Mouse (Mus musculus): Measurements from ENCODE around the gene Zfp719. TPM values are rescaled to one million over a fixed set of nuclear protein-coding genes. Genes with fewer than 3 reads are reported as not detected.

Zfp719 gene
- total and polyA plus RNA-seq, 2 experiments from 2014 or later = 4.9 to 15.5 TPM

DNA sequence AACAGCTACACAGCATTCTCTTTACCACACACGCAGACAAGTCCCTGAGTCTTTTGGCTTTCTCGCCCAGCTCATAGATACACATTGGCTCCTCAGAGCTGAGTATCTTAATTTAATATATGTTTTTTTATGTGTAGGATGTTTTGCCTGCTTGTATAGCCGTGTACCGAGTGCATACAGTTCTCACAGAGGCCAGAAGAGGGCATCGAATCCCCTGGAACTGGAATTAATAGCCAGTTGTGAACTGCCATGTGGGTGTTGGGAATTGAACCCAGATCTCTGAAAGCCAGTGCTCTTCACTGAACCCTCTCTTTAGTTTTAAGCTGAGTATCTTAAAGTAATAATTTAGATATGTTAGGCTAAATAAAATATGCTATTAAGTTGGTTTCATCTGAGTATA is 5.4 kb downstream of the Zfp719 start:
- Histone ChIP-seq H3K4me2 (ENCODE audit: low read depth, low read length, poor library complexity, severe bottlenecking) (no peak overlapping the region), H3K4me1 (ENCODE audit: insufficient read depth, low read length) (peaks cover 3% of the 10 kb centered on the region; the same call in 1 of the 2 replicates), H3K9ac (replicated peaks; ENCODE audit: low read length, poor library complexity, severe bottlenecking) (no peak overlapping the region), H3K9me3 (ENCODE audit: low read length) (no peaks in the 10 kb centered on the region), H3K36me3 (ENCODE audit: insufficient read depth, low read length) (peaks cover 44% of the 10 kb centered on the region), H3K27ac (ENCODE audit: low read depth, low read length) (no peak overlapping the region), H3K27me3 (ENCODE audit: insufficient read depth, low read length) (no peaks in the 10 kb centered on the region), H3K4me3 (ENCODE audit: low read depth, low read length) (no peak overlapping the region)
- DNase-seq (ENCODE audit: low spot score) (no peak), ATAC-seq (ENCODE audit: low FRiP score) (no peak)
- WGBS = 94% methylated on average over 5 of the region's 5 CpGs
- TF ChIP-seq CTCF (IDR thresholded peaks at IDR 0.05) = peak; percentile 48

DNA sequence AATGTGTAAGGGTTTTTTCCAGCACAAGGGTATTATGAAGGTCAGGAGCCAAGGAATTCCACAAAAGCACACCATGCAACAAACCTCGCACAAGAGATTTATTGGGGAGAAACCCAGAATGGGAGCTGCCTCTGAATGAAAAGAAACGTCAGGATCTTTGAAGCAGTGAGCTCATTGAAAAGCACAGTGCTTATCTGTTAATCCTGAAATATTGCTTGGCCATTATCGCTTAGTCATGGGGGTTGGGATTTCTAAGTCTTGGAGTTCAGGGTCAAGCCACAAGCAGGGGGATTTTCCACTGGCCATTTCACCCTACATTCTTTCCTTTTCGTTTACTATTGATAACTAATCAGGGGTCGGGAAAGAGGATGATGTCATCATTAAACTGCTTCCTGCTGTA is 22.5 kb downstream of the Zfp719 start:
- 14% methylated on average over 5 of the region's 5 CpGs for WGBS
- H3K4me2 ChIP-seq (ENCODE audit: low read depth, low read length, poor library complexity, severe bottlenecking) = no peak overlapping the region
- H3K9me3 ChIP-seq (ENCODE audit: low read length) = no peaks in the 10 kb centered on the region
- ATAC-seq (ENCODE audit: low FRiP score) (no peak), DNase-seq (ENCODE audit: low spot score) (no peak)
- no peaks in the 10 kb centered on the region for H3K36me3 ChIP-seq (ENCODE audit: insufficient read depth, low read length)
- H3K27ac ChIP-seq (ENCODE audit: low read depth, low read length) = no peak overlapping the region; the same call in 1 of the 2 replicates
- no peaks in the 10 kb centered on the region for H3K4me1 ChIP-seq (ENCODE audit: insufficient read depth, low read length)
- no peak for TF ChIP-seq CTCF (IDR thresholded peaks at IDR 0.05)
- no peak overlapping the region for H3K9ac ChIP-seq (replicated peaks; ENCODE audit: low read length, poor library complexity, severe bottlenecking)
- H3K27me3 ChIP-seq (ENCODE audit: insufficient read depth, low read length) = no peaks in the 10 kb centered on the region
- no peak overlapping the region for H3K4me3 ChIP-seq (ENCODE audit: low read depth, low read length)

DNA sequence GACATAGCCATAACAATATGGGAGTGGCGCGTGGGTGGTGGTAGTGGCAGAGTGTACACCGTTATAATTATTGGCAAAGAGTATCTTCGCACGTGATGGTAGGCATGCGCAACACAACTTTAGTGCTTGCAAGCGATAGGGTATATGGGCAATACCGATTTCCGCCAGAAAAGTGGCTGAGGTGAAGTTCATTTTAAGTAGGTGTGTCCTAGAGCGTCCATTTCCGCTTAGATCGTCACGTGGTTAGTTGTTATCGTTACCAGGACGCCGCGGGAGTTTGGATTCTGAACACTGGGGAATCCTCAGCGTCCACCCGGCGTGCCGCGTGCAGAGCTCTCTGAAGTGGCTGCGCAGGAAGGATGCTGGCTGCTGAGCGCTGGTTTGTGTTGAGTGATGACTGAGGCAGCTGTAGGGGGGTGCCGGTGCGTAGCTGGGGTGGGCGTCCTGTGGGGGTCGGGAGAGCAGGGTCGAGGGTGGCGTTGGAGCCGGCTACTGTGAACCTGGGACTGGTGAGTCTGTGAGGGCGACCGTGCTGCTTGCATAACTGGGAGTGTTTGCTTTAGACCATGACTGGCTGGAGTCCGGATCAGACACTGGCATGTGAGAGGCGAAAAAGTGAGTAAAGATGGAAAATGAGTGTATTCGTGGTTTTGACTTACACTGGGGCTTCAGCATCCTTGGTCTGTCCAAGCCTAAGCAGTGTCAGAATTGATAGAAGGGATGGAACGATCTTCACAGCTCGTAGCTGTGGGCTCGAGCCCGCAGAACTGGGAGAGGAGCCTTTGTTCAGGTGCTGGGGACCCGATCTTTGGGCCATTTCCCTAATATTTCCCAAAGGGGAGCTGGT is 27.7 kb downstream of the Zfp719 start, which contains the start of gene Zfp819:
Gene Zfp819 (plus strand): TSS at position 274 of the 847 bp plus-strand sequence.
- 21% methylated on average over 41 of the region's 41 CpGs for WGBS

DNA sequence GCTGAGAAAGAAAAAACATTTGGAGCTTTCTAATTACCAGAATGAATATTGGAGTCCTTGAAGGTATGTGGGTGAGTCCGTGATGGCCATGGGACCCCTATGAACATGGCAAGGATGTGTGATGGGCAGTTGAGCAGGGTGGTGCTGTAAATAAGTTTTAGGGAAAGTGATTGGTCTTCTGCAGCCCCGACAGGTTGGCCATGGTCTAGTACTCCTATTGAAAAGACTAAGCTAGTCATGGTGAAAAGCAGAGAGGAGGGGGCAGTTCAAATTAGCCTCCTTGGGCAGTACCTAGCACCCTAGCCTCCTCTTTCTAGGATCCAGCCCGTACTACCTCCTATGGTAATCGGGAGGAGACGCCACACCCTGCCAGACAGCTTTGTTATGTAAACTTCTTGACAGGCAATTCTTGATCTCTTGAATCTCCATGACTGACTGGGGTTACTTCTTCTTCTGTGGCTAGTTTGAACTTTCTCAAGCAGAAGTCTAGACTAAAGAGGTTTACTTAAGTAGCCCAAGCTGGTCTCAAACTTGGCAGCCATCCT is 28.4 kb downstream of the Zfp719 start:
- Histone ChIP-seq H3K27ac (ENCODE audit: low read depth, low read length) (no peak overlapping the region), H3K27me3 (ENCODE audit: insufficient read depth, low read length) (no peaks in the 10 kb centered on the region), H3K4me3 (ENCODE audit: low read depth, low read length) (no peak overlapping the region; the same call in 1 of the 2 replicates), H3K9me3 (ENCODE audit: low read length) (no peaks in the 10 kb centered on the region), H3K36me3 (ENCODE audit: insufficient read depth, low read length) (no peaks in the 10 kb centered on the region), H3K9ac (replicated peaks; ENCODE audit: low read length, poor library complexity, severe bottlenecking) (no peak overlapping the region), H3K4me2 (ENCODE audit: low read depth, low read length, poor library complexity, severe bottlenecking) (peak overlapping the region; percentile 72; the same call in 1 of the 2 replicates), H3K4me1 (ENCODE audit: insufficient read depth, low read length) (no peaks in the 10 kb centered on the region)
- DNase-seq (ENCODE audit: low spot score) (no peak), ATAC-seq (ENCODE audit: low FRiP score) (no peak)
- no peak for TF ChIP-seq CTCF (IDR thresholded peaks at IDR 0.05)
- 35% methylated on average over 5 of the region's 5 CpGs for WGBS

More for the DNA sequence above, 27.7 kb downstream of the Zfp719 start, which contains the start of gene Zfp819:
- H3K27ac ChIP-seq (ENCODE audit: low read depth, low read length) = no peak within 1 kb of the TSS
- no peaks in the 10 kb centered on the region for H3K27me3 ChIP-seq (ENCODE audit: insufficient read depth, low read length)
- no peaks in the 10 kb centered on the region for H3K4me1 ChIP-seq (ENCODE audit: insufficient read depth, low read length)
- H3K36me3 ChIP-seq (ENCODE audit: insufficient read depth, low read length) = no peaks in the 10 kb centered on the region
- ATAC-seq (ENCODE audit: low FRiP score) (peak; percentile 93), DNase-seq (ENCODE audit: low spot score) (peak; percentile 84)
- peak within 1 kb of the TSS; percentile 72 for H3K4me2 ChIP-seq (ENCODE audit: low read depth, low read length, poor library complexity, severe bottlenecking)
- no peak within 1 kb of the TSS for H3K9ac ChIP-seq (replicated peaks; ENCODE audit: low read length, poor library complexity, severe bottlenecking)
- peak within 1 kb of the TSS; percentile 35 for H3K4me3 ChIP-seq (ENCODE audit: low read depth, low read length)
- peak; percentile 34 for TF ChIP-seq CTCF (IDR thresholded peaks at IDR 0.05)
- no peaks in the 10 kb centered on the region for H3K9me3 ChIP-seq (ENCODE audit: low read length)

DNA sequence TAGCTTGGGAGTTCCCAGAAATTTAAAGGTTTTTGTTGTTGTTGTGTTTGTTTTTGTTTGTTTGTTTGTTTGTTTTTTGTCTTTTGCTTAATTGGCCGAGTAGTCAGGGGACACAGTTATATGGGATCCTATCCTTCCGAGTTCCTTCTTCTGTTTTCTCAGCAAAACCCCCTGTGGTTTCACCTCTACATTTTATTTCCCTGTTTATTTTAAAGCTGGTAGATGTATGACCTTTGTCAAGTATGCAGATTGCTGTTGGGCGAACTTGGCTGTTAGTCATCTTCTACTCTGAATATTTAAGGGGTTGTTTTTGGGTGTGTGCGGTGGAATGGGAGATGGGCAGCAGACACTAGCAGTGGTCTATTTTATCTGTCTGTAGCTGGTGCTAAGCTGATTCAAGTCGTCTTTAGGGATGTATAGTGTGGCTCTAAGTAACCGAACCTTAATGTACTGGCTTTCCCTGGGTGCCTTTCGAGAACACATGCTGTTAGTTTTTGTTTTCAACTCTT is 29.0 kb downstream of the Zfp719 start:
- no peaks in the 10 kb centered on the region for H3K4me1 ChIP-seq (ENCODE audit: insufficient read depth, low read length)
- H3K36me3 ChIP-seq (ENCODE audit: insufficient read depth, low read length) = no peaks in the 10 kb centered on the region
- H3K9ac ChIP-seq (replicated peaks; ENCODE audit: low read length, poor library complexity, severe bottlenecking) = no peak overlapping the region
- H3K27me3 ChIP-seq (ENCODE audit: insufficient read depth, low read length) = no peaks in the 10 kb centered on the region
- H3K4me3 ChIP-seq (ENCODE audit: low read depth, low read length) = no peak overlapping the region
- DNase-seq (ENCODE audit: low spot score) (no peak), ATAC-seq (ENCODE audit: low FRiP score) (no peak)
- H3K4me2 ChIP-seq (ENCODE audit: low read depth, low read length, poor library complexity, severe bottlenecking) = no peak overlapping the region
- 76% methylated on average over 7 of the region's 7 CpGs for WGBS
- no peaks in the 10 kb centered on the region for H3K9me3 ChIP-seq (ENCODE audit: low read length)
- no peak for TF ChIP-seq CTCF (IDR thresholded peaks at IDR 0.05)
- H3K27ac ChIP-seq (ENCODE audit: low read depth, low read length) = no peak overlapping the region

Measured in midbrain, postnatal 0 days (tissue).